Mouse (Mus musculus) embryonic facial prominence, embryonic 11.5 days (tissue): ENCODE data around the gene Kcnip4. TPM values are rescaled to one million over a fixed set of nuclear protein-coding genes. Genes with fewer than 3 reads are reported as not detected.

Experiments used
- ATAC-seq: fragments of 200-750 bp; cut with Nextera tagmentation; replicated peaks from 2 replicates; pipeline ENCODE4 v1.8.0; 2017; ENCODE audit warnings: low read depth; ENCODE audit not compliant: insufficient number of reproducible peaks, low FRiP score, low TSS enrichment
- DNase-seq: peaks from one replicate; pipeline ENCODE4 v3.0.0-alpha.2; 2015; ENCODE audit warnings: low spot score
- H3K27ac ChIP-seq: fragments of 300-500 bp; sonication (generic); replicated peaks from 2 replicates; pipeline ENCODE4 v1.5.1; 2014; ENCODE audit warnings: mild to moderate bottlenecking, low read depth, low read length, control low read depth
- H3K27me3 ChIP-seq: fragments of 300-500 bp; sonication (generic); 2 replicates; pipeline ENCODE4 v1.6.1; 2014; ENCODE audit warnings: mild to moderate bottlenecking, low read length, moderate library complexity, mixed read lengths; ENCODE audit not compliant: control insufficient read depth, insufficient read depth
- H3K36me3 ChIP-seq: fragments of 300-500 bp; sonication (generic); replicated peaks from 2 replicates; pipeline ENCODE4 v1.6.1; 2014; ENCODE audit warnings: low read depth, mild to moderate bottlenecking, low read length, moderate library complexity, mixed read lengths; ENCODE audit not compliant: control insufficient read depth, insufficient read depth
- H3K4me1 ChIP-seq: fragments of 300-500 bp; sonication (generic); 2 replicates; pipeline ENCODE4 v1.6.1; 2014; ENCODE audit warnings: low read length, mixed read lengths; ENCODE audit not compliant: control insufficient read depth, insufficient read depth
- H3K4me2 ChIP-seq: fragments of 300-500 bp; sonication (generic); 2 replicates; pipeline ENCODE4 v1.6.1; 2014; ENCODE audit warnings: low read depth, mild to moderate bottlenecking, control low read depth, low read length, moderate library complexity
- H3K4me3 ChIP-seq: fragments of 300-500 bp; sonication (generic); 2 replicates; pipeline ENCODE4 v1.5.1; 2014; ENCODE audit warnings: low read depth, low read length, control low read depth
- H3K9ac ChIP-seq: fragments of 300-500 bp; sonication (generic); replicated peaks from 2 replicates; pipeline ENCODE4 v1.6.1; 2014; ENCODE audit warnings: mild to moderate bottlenecking, control low read depth, low read length
- H3K9me3 ChIP-seq: fragments of 300-500 bp; sonication (generic); replicated peaks from 2 replicates; pipeline ENCODE4 v1.6.1; 2016; ENCODE audit warnings: mild to moderate bottlenecking, low read length, inconsistent platforms, mixed read lengths; ENCODE audit not compliant: control insufficient read depth
- WGBS: fragments of 180-500 bp; shearing (Covaris S2); extraction: QIAGEN DNeasy Blood & Tissue Kit; methylation state at CpG from one replicate; pipeline ENCODE4 v1.1.7; 2014; 5-methylcytosine and 5-hydroxymethylcytosine counted together
- polyA plus RNA-seq: library from polyadenylated mRNA; unstranded; fragments of >200 nt; fragmentation: Nextera tagmentation; extraction: Ambion mirVana; gene quantifications from 2 replicates; pipeline ENCODE4 v1.2.1, GENCODE M21; 2014

The Kcnip4 gene
- polyA plus RNA-seq, 1 experiment from 2014 or later = 2.9 TPM

DNA sequence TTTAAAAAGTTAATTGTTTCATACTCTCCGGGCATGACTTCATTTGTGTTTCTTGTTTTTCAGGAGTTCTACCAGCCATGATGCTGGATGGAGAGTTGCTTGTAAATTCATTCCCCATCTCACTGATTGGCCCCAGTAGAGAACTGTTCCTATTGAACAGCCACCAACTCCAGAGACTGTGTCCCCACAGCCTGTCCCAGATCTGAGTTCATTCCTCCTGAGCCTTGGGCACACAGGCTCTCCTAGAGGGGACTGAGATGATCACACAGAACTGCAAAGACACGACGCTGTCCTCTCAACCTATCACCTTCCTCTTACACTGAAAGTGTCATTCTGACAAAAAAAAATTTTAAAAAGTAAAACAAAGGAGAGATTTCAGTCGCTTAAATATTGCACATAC, 1.7 kb downstream of the Kcnip4 start:
- H3K4me1 ChIP-seq = no peaks in the 10 kb centered on the region
- DNase-seq (no peak), ATAC-seq (no peak)
- no peak overlapping the region for H3K4me3 ChIP-seq
- no peaks in the 10 kb centered on the region for H3K9me3 ChIP-seq
- WGBS = 67% methylated on average over 4 of the region's 4 CpGs
- H3K36me3 ChIP-seq = no peaks in the 10 kb centered on the region
- no peak overlapping the region for H3K4me2 ChIP-seq
- H3K27me3 ChIP-seq = peaks cover 13% of the 10 kb centered on the region
- no peak overlapping the region for H3K27ac ChIP-seq
- no peak overlapping the region for H3K9ac ChIP-seq

DNA sequence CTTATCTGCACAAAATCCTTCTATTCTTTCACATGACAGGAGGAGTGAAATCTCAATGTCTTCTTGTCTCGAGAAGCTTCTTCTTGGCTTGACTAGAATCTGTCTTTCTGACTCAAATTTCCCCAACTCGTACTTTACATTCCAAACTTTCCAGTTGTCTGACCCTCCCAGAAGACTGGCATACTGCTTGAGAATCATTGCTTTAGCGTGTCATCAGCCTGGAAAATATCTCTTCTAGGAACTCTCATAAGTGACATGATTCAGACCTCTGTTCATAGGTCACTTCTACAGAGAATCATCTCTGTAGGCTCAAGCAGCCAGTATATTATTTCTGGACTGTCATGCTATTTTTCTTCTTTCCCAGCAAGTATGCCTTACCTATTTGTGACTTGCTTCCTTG, 26.0 kb downstream of the Kcnip4 start:
- no peaks in the 10 kb centered on the region for H3K4me1 ChIP-seq
- no peak overlapping the region for H3K9ac ChIP-seq
- 85% methylated on average over 3 of the region's 3 CpGs for WGBS
- H3K36me3 ChIP-seq = no peaks in the 10 kb centered on the region
- H3K27me3 ChIP-seq = no peaks in the 10 kb centered on the region
- no peak overlapping the region for H3K27ac ChIP-seq
- ATAC-seq = no peak
- H3K9me3 ChIP-seq = no peaks in the 10 kb centered on the region
- no peak overlapping the region for H3K4me2 ChIP-seq
- DNase-seq = no peak
- H3K4me3 ChIP-seq = no peak overlapping the region

DNA sequence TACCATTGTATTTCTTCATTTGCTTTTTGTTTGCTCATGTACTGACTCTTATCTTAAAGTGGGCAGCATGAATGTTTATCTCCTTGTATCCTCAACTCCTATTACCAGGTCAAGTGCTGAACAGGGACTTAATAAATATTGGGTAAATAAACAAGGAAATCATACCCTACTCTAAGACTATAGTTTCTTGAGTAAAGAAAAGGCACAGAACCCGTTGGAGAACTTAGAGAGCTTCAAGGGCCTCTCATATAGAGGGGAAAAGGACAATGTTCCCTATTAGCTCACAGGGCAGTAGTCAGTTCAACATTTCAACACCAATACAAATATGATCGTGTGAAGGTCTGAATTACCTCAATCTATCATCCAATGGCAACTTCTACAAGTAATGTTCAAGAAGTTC, 37.4 kb downstream of the Kcnip4 start:
- no peaks in the 10 kb centered on the region for H3K27me3 ChIP-seq
- no peaks in the 10 kb centered on the region for H3K4me1 ChIP-seq
- H3K36me3 ChIP-seq = no peaks in the 10 kb centered on the region
- WGBS = 74% methylated on average over 2 of the region's 2 CpGs
- DNase-seq (no peak), ATAC-seq (no peak)
- no peak overlapping the region for H3K27ac ChIP-seq
- H3K4me3 ChIP-seq = no peak overlapping the region
- H3K9ac ChIP-seq = no peak overlapping the region
- no peak overlapping the region for H3K4me2 ChIP-seq
- H3K9me3 ChIP-seq = no peaks in the 10 kb centered on the region

DNA sequence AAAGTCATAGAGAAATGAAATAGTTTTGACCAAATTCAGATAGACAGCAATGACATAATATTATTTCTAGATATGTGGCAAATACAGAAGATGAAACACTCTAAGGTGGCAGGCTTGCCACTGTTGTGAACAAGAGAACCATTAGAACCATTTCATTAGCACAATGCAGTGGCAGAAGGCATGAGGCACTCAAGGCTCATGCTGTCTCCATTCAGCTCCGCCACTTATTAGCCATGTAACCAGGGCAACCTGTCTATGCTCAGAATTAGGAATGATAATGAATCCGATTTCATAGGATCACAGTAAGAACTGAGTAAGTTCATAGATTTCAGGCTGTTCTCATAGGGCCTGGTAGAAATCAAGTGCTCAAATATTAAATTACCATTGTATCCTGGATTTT, 54.0 kb downstream of the Kcnip4 start:
- no peak overlapping the region for H3K4me2 ChIP-seq
- ATAC-seq (no peak), DNase-seq (no peak)
- no peak overlapping the region for H3K4me3 ChIP-seq
- H3K9me3 ChIP-seq = no peaks in the 10 kb centered on the region
- 84% methylated on average over 2 of the region's 2 CpGs for WGBS
- H3K27ac ChIP-seq = no peak overlapping the region
- H3K4me1 ChIP-seq = no peaks in the 10 kb centered on the region
- no peaks in the 10 kb centered on the region for H3K27me3 ChIP-seq
- H3K9ac ChIP-seq = no peak overlapping the region
- H3K36me3 ChIP-seq = no peaks in the 10 kb centered on the region

DNA sequence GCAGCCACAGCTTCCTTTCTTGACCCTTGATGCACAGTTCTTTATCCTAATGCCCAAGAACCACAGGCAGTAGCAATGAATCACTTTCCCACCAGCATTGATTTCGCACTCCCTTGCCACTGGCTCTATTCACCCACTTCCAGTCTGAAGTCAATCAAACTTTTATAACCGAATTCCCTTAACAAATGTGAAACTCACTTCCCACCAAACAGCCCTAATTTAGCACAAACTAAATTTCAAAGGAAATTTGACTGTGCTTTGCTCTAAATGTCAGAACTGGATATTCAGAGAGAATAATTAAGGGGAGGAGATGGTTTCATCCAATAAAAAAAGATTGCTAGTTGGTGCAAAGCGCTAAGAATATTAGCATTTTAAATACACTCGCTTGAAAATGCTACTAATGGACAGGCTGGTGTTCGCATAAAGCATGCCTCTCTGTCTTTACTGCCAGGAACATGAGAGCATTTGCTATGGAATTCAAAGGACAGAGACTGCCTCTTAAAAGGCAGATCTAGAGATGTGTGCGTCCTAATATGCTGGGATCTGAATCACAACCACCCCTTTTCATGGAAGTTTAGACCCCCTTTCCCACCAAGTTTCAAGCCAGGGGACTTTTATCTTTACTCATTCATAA, 63.9 kb downstream of the Kcnip4 start:
- 88% methylated on average over 6 of the region's 6 CpGs for WGBS
- DNase-seq = no peak
- H3K36me3 ChIP-seq = no peaks in the 10 kb centered on the region
- no peaks in the 10 kb centered on the region for H3K4me1 ChIP-seq
- ATAC-seq = no peak
- no peak overlapping the region for H3K9ac ChIP-seq
- no peaks in the 10 kb centered on the region for H3K27me3 ChIP-seq
- no peak overlapping the region for H3K4me3 ChIP-seq
- H3K9me3 ChIP-seq = no peaks in the 10 kb centered on the region
- no peak overlapping the region for H3K27ac ChIP-seq
- H3K4me2 ChIP-seq = no peak overlapping the region

DNA sequence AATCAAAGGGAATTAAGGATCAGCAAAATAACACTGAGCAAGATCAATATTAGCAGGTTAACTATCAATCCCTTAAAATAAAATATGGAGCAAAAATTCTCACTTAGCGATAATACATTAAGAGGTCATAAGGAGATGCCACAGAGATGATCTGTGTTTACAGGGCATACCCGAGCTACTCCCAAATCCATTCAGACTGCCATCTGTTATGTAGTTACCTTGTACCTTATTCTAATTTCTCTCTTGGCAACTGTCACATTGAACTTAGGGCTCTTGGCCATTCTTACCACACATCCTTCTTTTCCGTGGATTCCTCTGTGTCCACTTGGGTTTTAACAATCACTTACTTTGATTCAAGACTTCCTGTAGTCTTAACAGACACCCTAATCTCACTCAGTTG, 71.6 kb downstream of the Kcnip4 start:
- Histone ChIP-seq H3K4me2 (no peak overlapping the region), H3K4me1 (no peaks in the 10 kb centered on the region), H3K4me3 (no peak overlapping the region), H3K27ac (no peak overlapping the region), H3K27me3 (no peaks in the 10 kb centered on the region), H3K36me3 (no peaks in the 10 kb centered on the region), H3K9ac (no peak overlapping the region), H3K9me3 (no peaks in the 10 kb centered on the region)
- WGBS = 68% methylated on average over 3 of the region's 3 CpGs
- no peak for ATAC-seq
- DNase-seq = no peak

DNA sequence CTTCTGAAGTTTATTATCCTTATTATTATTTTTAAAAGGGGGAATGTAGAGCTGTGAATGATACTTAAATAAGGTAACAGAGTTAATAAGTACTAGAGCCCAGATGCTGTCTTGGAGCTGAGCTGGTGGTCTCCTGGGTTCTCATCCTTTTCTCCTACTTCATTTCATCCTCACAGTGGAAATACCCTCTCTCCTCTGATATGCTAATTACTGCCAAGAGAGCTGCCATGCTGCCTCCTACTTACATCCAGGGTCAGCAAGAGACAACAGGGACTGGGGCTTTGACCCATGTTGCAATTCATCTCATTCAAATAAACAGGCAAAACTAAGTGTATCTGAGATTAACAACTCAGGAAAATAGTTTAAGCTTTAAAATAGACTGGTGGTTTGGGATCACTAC, 73.4 kb downstream of the Kcnip4 start:
- H3K27me3 ChIP-seq = no peaks in the 10 kb centered on the region
- ATAC-seq (no peak), DNase-seq (no peak)
- no peak overlapping the region for H3K27ac ChIP-seq
- no peak overlapping the region for H3K9ac ChIP-seq
- no peak overlapping the region for H3K4me3 ChIP-seq
- no peak overlapping the region for H3K4me2 ChIP-seq
- H3K36me3 ChIP-seq = no peaks in the 10 kb centered on the region
- no peaks in the 10 kb centered on the region for H3K9me3 ChIP-seq
- no peaks in the 10 kb centered on the region for H3K4me1 ChIP-seq

DNA sequence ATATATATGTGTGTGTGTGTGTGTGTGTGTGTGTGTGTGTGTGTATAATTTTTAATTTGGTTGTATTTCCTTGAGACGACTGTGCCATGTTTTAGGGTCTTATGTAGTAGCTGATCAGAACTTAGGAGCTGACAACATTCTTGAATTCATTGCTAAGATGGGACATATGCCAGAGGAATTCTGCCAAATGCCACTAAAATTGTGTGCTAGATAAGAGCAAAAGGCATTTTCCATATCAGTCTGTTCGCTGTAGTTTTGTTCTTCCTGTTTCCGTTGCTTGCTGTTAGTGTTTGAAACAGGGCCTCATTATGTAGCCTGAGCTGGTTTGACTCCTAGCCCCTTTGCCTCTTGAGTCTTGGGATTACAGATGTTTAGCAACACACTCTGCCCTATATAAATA, 73.8 kb downstream of the Kcnip4 start:
- Histone ChIP-seq H3K4me3 (no peak overlapping the region), H3K27me3 (no peaks in the 10 kb centered on the region), H3K4me2 (no peak overlapping the region), H3K36me3 (no peaks in the 10 kb centered on the region), H3K9ac (no peak overlapping the region), H3K9me3 (no peaks in the 10 kb centered on the region), H3K27ac (no peak overlapping the region), H3K4me1 (no peaks in the 10 kb centered on the region)
- ATAC-seq (no peak), DNase-seq (no peak)
- WGBS = 87% methylated on average over 3 of the region's 3 CpGs
